Mouse (Mus musculus) neural tube, embryonic 15.5 days (tissue): ENCODE data around the gene Pacs2. TPM values are rescaled to one million over a fixed set of nuclear protein-coding genes. Genes with fewer than 3 reads are reported as not detected.

ENCODE experiments used
- ATAC-seq: fragments of 200-750 bp; cut with Nextera tagmentation; 2 replicates; pipeline ENCODE4 v1.8.0; 2017; ENCODE audit warnings: mild to moderate bottlenecking, moderate TSS enrichment, moderate library complexity; ENCODE audit not compliant: low FRiP score
- H3K27ac ChIP-seq: fragments of 300-500 bp; sonication (generic); replicated peaks from 2 replicates; pipeline ENCODE4 v1.5.1; 2015; ENCODE audit warnings: mild to moderate bottlenecking, inconsistent platforms
- H3K27me3 ChIP-seq: fragments of 300-500 bp; sonication (generic); replicated peaks from 2 replicates; pipeline ENCODE4 v1.6.1; 2015; ENCODE audit warnings: inconsistent platforms
- H3K36me3 ChIP-seq: fragments of 300-500 bp; sonication (generic); 2 replicates; pipeline ENCODE4 v1.6.1; 2015; ENCODE audit warnings: inconsistent platforms
- H3K4me1 ChIP-seq: fragments of 300-500 bp; sonication (generic); 2 replicates; pipeline ENCODE4 v1.6.1; 2015; ENCODE audit warnings: inconsistent platforms
- H3K4me2 ChIP-seq: fragments of 300-500 bp; sonication (generic); 2 replicates; pipeline ENCODE4 v1.6.1; 2015; ENCODE audit warnings: inconsistent platforms, mild to moderate bottlenecking, moderate library complexity
- H3K4me3 ChIP-seq: fragments of 300-500 bp; sonication (generic); replicated peaks from 2 replicates; pipeline ENCODE4 v1.5.1; 2015; ENCODE audit warnings: mild to moderate bottlenecking, inconsistent platforms
- H3K9ac ChIP-seq: fragments of 300-500 bp; sonication (generic); replicated peaks from 2 replicates; pipeline ENCODE4 v1.6.1; 2015; ENCODE audit warnings: mild to moderate bottlenecking, inconsistent platforms
- H3K9me3 ChIP-seq: fragments of 300-500 bp; sonication (generic); replicated peaks from 2 replicates; pipeline ENCODE4 v1.6.1; 2016; ENCODE audit warnings: inconsistent platforms
- WGBS: fragments of 180-500 bp; shearing (Covaris S2); methylation state at CpG from one replicate; pipeline ENCODE4 v1.1.7; 2015; ENCODE audit warnings: mixed read lengths; 5-methylcytosine and 5-hydroxymethylcytosine counted together
- polyA plus RNA-seq: library from polyadenylated mRNA; unstranded; fragments of >200 nt; fragmentation: Nextera tagmentation; extraction: Ambion mirVana; gene quantifications from 2 replicates; pipeline ENCODE4 v1.2.1, GENCODE M21; 2015

The Pacs2 gene
- polyA plus RNA-seq, 1 experiment from 2014 or later: 27.6 TPM

- Histone ChIP-seq H3K4me1 (peaks cover 60% of the 10 kb centered on the region), H3K4me3 (peak overlapping the region; percentile 93), H3K4me2 (peak overlapping the region; percentile 96), H3K36me3 (no peaks in the 10 kb centered on the region), H3K9ac (peak overlapping the region; percentile 98), H3K27me3 (no peaks in the 10 kb centered on the region), H3K27ac (peak overlapping the region; percentile 89), H3K9me3 (no peaks in the 10 kb centered on the region)
- WGBS: 0% methylated on average over 25 of the region's 60 CpGs
- no peak for ATAC-seq
Measured at GRCm38 (mm10) chr12:113098530-113099151, 84.3 kb downstream of the Pacs2 start.

- H3K27ac ChIP-seq: peak overlapping the region; percentile 33; the same call in 1 of the 2 replicates
- no peaks in the 10 kb centered on the region for H3K9me3 ChIP-seq
- no peaks in the 10 kb centered on the region for H3K27me3 ChIP-seq
- H3K4me1 ChIP-seq: peaks cover 66% of the 10 kb centered on the region
- H3K9ac ChIP-seq: peak overlapping the region; percentile 98
- 35% methylated on average over 6 of the region's 6 CpGs for WGBS
- peak overlapping the region; percentile 93 for H3K4me3 ChIP-seq
- peak overlapping the region; percentile 96 for H3K4me2 ChIP-seq
- H3K36me3 ChIP-seq: no peaks in the 10 kb centered on the region
- no peak for ATAC-seq
Measured at GRCm38 (mm10) chr12:113099470-113100237, 85.3 kb downstream of the Pacs2 start.

GRCm38 (mm10) chr12:113100448-113101076 is 86.3 kb downstream of the Pacs2 start:
- ATAC-seq: no peak
- Histone ChIP-seq H3K27me3 (no peaks in the 10 kb centered on the region), H3K27ac (peak overlapping the region; percentile 11; the same call in 1 of the 2 replicates), H3K9me3 (no peaks in the 10 kb centered on the region), H3K9ac (peak overlapping the region; percentile 21; the same call in 1 of the 2 replicates), H3K4me1 (peaks cover 66% of the 10 kb centered on the region), H3K4me3 (no peak overlapping the region), H3K36me3 (no peaks in the 10 kb centered on the region), H3K4me2 (peak overlapping the region; percentile 96; the same call in 1 of the 2 replicates)
- WGBS: 68% methylated on average over 5 of the region's 5 CpGs

- no peak for ATAC-seq
- Histone ChIP-seq H3K4me3 (no peak overlapping the region), H3K36me3 (no peaks in the 10 kb centered on the region), H3K27ac (no peak overlapping the region; the same call in 1 of the 2 replicates), H3K9me3 (no peaks in the 10 kb centered on the region), H3K4me1 (peaks cover 66% of the 10 kb centered on the region), H3K9ac (no peak overlapping the region), H3K27me3 (no peaks in the 10 kb centered on the region), H3K4me2 (no peak overlapping the region)
- 79% methylated on average over 9 of the region's 9 CpGs for WGBS
Measured at GRCm38 (mm10) chr12:113101251-113101960, 87.1 kb downstream of the Pacs2 start.

- Histone ChIP-seq H3K4me2 (no peak overlapping the region), H3K9me3 (no peaks in the 10 kb centered on the region), H3K4me3 (no peak overlapping the region), H3K9ac (no peak overlapping the region), H3K4me1 (peaks cover 61% of the 10 kb centered on the region), H3K36me3 (no peaks in the 10 kb centered on the region), H3K27ac (no peak overlapping the region), H3K27me3 (no peaks in the 10 kb centered on the region)
- 66% methylated on average over 6 of the region's 6 CpGs for whole genome bisulfite sequencing
- ATAC-seq: no peak
Measured at GRCm38 (mm10) chr12:113102461-113102860, 88.2 kb downstream of the Pacs2 start.

GRCm38 (mm10) chr12:113103846-113104451 is 89.6 kb downstream of the Pacs2 start:
- H3K4me3 ChIP-seq: no peak overlapping the region
- WGBS: 82% methylated on average over 8 of the region's 8 CpGs
- no peaks in the 10 kb centered on the region for H3K9me3 ChIP-seq
- H3K4me2 ChIP-seq: no peak overlapping the region
- ATAC-seq: no peak
- H3K36me3 ChIP-seq: no peaks in the 10 kb centered on the region
- no peaks in the 10 kb centered on the region for H3K27me3 ChIP-seq
- peaks cover 62% of the 10 kb centered on the region for H3K4me1 ChIP-seq
- H3K27ac ChIP-seq: no peak overlapping the region
- no peak overlapping the region for H3K9ac ChIP-seq

- ATAC-seq: no peak
- Histone ChIP-seq H3K27ac (no peak overlapping the region), H3K4me1 (peaks cover 55% of the 10 kb centered on the region), H3K27me3 (no peaks in the 10 kb centered on the region), H3K36me3 (no peaks in the 10 kb centered on the region), H3K9ac (no peak overlapping the region), H3K4me3 (no peak overlapping the region), H3K9me3 (no peaks in the 10 kb centered on the region), H3K4me2 (no peak overlapping the region)
- WGBS: 85% methylated on average over 6 of the region's 6 CpGs
Measured at GRCm38 (mm10) chr12:113106386-113106785, 92.1 kb downstream of the Pacs2 start.

- Histone ChIP-seq H3K27me3 (no peaks in the 10 kb centered on the region), H3K36me3 (no peaks in the 10 kb centered on the region), H3K4me1 (peaks cover 49% of the 10 kb centered on the region), H3K27ac (no peak overlapping the region), H3K9ac (no peak overlapping the region), H3K9me3 (no peaks in the 10 kb centered on the region), H3K4me2 (no peak overlapping the region), H3K4me3 (no peak overlapping the region)
- ATAC-seq: no peak
- WGBS: 83% methylated on average over 4 of the region's 4 CpGs
Measured at GRCm38 (mm10) chr12:113107431-113108124, 93.3 kb downstream of the Pacs2 start.

GRCm38 (mm10) chr12:113108528-113109283 is 94.4 kb downstream of the Pacs2 start:
- H3K4me3 ChIP-seq: no peak overlapping the region
- no peaks in the 10 kb centered on the region for H3K9me3 ChIP-seq
- peaks cover 42% of the 10 kb centered on the region for H3K4me1 ChIP-seq
- no peak overlapping the region for H3K4me2 ChIP-seq
- no peaks in the 10 kb centered on the region for H3K27me3 ChIP-seq
- H3K36me3 ChIP-seq: peaks cover 5% of the 10 kb centered on the region; the same call in 1 of the 2 replicates
- no peak overlapping the region for H3K27ac ChIP-seq
- no peak overlapping the region for H3K9ac ChIP-seq
- 86% methylated on average over 17 of the region's 17 CpGs for WGBS
- no peak for ATAC-seq

- no peak overlapping the region for H3K27ac ChIP-seq
- no peaks in the 10 kb centered on the region for H3K27me3 ChIP-seq
- no peak overlapping the region for H3K4me3 ChIP-seq
- WGBS: 73% methylated on average over 10 of the region's 10 CpGs
- H3K4me2 ChIP-seq: no peak overlapping the region
- H3K4me1 ChIP-seq: peaks cover 36% of the 10 kb centered on the region
- no peak overlapping the region for H3K9ac ChIP-seq
- H3K36me3 ChIP-seq: peaks cover 16% of the 10 kb centered on the region
- H3K9me3 ChIP-seq: no peaks in the 10 kb centered on the region
- ATAC-seq: no peak
Measured at GRCm38 (mm10) chr12:113109801-113110200, 95.5 kb downstream of the Pacs2 start.
